Mouse (Mus musculus) retina, postnatal 1 day (tissue): ENCODE data around the gene Crym.

Source experiments
- DNase-seq: peaks from one replicate; pipeline ENCODE4 v3.0.0-alpha.2; 2012

Crym gene

DNA sequence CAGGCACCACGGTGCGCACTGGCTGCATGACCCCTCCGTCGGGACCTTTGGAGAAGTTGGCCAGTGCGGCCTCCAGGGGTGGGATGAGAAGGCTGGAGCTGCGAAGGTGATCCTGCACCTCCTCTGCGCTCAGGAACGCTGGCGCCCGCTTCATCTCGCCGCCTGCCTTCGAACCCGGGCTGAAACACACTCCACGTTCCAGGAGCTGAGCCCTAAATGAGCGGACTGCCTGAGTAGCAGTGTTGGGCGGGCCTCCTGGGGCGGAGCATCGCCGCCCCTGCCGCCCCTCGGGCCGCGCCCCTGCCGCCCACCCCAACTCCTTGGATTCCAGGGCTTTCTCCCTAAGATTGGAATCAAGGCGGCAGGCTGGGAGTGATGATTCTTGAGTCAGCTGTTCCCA, at the start of gene Crym:
Crym (minus strand) TSS at position 341 of the 400 bp plus-strand sequence.
- peak; percentile 71 for DNase-seq

DNA sequence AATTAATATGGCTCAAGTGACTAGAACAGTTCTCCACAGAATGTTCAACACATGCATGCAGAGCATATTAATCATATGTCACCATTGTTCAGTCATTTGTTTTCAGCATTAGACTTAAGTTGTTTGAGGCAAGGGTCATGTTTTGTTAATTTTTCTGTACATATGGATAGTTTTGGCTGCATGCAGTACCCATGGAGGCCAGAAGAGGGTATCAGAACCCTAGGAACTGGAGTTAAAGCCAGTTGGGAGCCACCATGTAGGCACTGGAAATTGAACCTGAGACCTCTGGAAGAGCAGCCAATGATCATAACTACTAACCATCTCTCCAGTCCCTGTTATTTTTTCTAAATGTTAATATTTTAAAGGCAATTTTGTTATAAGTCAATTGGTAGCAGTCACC, 39.2 kb upstream of the Crym start:
- peak; percentile 12 for DNase-seq

DNA sequence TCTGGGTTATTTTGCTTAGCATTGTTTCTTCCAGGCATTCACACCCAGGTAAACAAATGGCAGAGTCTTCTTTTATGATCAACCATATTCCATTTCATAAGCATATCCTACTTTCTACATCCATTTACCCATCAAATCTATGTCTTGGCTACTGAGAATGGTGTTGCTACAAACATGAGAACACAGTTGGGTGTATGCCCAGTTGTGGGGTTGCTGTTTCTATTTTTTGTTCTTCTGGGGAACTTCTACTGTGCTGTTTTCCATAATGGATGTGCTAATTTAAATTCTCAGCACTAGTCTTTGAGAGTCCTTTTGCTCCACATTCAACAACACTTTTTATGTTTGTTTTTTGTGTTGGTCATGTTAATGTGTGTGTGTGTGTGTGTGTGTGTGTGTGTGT, 26.6 kb upstream of the Crym start:
- no peak for DNase-seq

DNA sequence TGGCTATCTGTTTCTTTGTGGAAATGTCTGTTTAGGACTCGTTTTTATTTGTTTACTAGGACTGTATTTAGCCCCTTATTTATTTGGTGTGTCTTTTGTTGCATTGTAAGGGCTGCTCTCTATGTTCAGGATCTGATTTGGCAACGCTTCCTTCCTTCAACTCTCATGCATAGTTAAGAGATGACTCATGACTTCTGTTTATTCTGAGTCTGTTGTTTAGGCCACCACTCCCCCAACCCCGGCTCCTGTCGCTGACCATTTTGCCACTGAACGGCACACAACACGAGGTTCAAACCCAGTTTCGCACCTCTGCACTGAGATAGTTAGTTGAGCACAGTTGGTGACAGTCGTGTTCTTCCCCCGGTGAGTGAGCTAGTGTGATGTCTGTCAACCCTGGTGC, 4.1 kb upstream of the Crym start:
- DNase-seq: no peak

DNA sequence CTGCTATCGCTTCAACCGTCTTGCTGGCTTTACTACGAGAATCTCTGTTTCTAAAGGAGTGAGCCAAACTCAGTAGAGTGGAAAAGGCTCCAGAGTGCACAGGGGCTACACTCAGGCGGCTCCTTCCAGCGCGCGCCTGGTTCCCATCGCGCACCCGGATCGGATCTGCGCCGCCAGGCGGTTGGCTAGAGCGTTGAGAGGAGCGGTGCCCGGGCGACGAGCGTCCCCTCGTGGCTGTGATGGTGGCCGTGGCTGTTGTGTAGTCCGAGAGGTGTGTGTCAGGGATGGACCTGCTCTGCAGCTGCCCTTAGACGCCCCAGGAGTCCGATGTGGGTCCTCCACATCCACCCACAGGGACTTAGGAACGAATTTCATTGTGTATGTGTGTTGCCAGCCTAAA, 1.9 kb upstream of the Crym start, which contains the start of gene Abca14:
Abca14 (plus strand) TSS at position 173 of the 400 bp plus-strand sequence.
- DNase-seq: peak; percentile 88

DNA sequence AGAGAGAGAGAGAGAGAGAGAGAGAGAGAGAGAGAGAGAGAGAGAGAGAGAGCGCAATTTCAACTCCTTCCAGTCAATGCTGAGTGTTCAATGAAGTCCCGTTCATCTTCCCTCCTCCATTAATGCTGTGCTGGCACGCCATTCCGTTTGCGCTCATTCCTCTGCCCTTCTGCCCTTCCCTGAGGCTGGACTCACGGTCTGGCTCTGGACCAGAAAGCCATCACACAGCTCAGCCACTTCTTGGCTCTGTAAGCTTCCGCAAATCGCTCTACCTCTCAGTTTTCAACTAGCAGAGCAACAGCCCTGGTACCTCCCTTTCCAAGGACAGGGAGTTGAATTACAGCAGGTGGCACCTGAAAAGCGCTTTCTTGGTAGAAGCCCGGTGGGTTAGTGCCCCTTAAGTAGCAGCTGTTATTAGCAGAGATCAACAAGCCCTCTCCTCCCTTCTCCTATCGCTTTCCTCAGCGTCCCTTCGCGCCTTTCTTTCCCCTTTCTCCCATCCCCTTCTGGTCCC, 623 bp downstream of the Crym start:
- DNase-seq: peak; percentile 55

DNA sequence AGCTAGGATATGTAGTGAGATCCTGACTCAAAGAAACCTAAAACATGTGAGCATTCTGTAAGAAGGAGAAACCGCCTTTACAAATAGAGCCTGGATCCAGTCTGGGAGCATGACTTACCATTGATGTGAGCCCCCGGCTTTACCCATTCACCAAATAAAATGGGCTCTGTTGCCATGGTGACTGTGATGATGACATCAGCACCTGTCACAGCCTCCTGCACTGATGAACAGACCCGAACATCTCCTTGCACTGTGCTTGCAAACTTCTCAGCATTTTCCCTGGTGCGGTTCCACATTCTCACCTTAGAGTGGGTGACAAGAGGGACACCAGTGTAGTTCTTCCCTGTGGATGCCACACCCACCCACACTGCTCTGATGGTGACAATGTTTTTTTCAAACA, 6.7 kb downstream of the Crym start:
- no peak for DNase-seq

DNA sequence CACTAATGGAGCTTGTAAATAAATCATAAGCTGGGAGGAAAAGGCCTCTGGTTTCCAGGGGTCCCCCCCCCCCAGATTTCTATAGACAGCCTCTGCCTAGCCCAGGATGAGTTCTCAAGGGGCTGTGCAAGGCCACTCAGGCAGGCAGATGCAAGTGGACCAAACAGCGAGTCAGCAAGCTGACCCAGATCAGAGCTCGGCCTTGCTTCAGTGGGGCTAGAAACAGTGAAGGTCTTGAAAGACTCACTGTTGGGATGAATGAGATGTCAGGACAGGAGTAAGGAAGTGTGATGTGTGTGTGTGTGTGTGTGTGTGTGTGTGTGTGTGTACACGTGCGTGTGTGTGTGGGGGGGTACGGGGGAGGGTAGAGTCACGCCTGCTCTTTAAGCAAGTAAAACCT, 9.1 kb downstream of the Crym start:
- peak; percentile 18 for DNase-seq

DNA sequence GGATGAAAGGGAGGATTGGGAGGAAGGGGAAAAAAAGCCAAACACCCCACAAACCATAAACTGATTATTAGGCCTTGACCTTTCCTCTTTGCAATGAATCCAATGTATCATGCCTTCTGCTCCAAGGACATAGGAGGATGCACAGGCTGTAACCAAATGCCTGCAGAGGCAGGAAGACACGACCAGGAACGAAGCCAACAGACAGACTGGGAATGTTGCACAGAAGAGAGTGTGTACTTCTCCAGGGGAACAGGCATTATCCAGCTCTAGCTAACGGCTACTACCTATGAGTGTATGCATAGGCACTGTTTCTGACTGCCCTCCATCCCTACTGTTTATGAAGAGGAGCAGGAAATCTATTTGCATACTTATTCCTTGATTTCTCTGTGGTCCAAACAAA, 9.7 kb downstream of the Crym start:
- DNase-seq: no peak

DNA sequence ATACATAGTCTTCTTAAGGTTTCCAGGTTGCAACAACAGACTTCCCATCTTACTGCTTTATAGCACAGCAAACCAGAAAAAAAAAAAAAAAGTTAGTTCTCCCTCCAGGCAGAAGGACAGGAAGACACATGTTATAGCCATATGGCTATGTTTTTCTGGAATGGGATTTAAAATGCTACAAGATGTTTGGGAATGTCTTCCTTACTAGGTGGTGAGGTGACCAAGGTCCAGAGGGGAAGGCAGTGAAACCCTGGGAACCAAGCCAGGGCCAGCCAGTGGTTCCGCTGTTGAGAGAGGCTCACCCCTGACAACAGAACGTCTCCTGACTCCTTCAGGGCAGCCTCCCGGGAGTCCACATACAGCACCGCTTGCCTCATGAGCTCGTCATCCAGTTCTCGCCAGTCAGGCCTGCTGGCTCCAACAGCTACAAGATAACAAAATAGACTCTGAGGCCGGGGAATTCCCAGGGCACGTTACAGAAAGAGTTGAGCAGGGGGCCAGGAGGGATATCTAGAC, 11.7 kb downstream of the Crym start:
- DNase-seq: no peak

DNA sequence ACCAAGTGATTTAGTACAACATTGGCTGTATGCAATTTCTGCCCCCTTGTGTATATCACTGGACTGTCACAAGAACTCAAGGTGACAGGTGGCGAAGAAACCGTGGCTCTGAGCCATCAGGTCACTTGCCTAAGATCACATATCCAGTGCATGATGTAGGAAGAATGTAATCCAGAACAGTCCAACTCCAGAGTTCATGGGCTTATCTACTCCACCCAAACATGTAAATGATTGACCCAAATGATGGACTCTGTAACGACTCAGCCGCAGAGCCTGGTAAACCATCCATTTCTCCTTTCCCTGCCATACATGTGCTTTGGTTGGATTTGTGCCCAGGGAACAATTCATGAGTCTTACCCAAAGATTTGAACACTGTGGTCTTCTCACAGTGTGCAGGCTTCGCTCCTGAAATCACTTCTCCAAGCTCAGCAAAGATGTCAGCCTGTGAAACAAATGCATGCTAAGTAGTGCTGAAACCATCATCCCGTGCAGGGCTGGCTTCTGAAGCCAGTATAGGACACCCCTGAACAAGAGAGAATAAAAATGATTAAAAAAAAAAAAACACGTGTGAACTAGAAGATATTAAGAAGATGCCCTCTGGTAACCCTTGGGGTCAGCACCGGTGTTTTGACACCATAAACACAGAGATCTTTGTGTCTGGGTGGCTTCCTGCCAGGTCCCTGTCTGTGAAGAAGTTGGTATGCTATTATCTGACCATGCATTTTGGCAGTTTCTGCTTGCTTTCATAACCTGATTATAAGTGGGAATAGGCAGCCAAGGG, 12.4 kb downstream of the Crym start:
- peak; percentile 27 for DNase-seq

DNA sequence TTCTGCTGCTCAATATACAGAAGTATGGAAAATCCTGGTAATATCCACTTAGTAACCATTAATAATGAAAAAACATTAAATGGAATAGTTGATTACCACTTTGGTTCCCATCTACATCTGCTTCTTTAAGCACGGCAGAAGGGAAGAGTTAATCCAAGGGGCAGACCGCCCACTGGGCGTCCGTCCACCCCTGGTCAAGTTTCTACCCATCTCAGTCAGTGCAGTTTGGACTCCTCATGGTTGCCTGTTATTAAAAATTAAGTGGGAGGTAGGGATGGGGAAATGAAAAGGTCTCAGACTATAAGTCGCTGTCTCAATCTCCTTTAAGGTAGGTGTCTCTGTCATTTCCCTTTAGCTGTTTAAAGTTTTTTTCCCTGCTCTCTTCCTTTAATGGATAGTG, 13.0 kb downstream of the Crym start:
- no peak for DNase-seq

DNA sequence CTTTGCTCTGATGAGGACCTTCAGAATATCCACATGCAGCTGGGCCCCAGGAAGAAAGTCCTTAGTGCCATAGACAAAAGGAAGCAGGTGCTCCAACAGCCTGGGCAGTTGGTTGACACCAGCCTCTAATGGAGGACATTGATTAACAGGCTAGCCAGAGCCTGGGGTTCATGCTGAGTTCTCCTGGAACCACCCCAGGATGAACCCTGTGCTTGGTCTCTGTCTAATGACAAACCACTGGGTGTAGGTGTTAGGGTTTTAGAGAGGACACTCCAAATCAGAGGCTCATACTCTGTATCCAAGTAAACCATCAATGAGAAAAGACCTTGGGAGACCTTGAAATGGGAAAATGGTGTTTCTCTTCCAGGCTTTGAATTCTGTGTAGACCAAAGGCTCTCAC, 19.0 kb downstream of the Crym start:
- no peak for DNase-seq

DNA sequence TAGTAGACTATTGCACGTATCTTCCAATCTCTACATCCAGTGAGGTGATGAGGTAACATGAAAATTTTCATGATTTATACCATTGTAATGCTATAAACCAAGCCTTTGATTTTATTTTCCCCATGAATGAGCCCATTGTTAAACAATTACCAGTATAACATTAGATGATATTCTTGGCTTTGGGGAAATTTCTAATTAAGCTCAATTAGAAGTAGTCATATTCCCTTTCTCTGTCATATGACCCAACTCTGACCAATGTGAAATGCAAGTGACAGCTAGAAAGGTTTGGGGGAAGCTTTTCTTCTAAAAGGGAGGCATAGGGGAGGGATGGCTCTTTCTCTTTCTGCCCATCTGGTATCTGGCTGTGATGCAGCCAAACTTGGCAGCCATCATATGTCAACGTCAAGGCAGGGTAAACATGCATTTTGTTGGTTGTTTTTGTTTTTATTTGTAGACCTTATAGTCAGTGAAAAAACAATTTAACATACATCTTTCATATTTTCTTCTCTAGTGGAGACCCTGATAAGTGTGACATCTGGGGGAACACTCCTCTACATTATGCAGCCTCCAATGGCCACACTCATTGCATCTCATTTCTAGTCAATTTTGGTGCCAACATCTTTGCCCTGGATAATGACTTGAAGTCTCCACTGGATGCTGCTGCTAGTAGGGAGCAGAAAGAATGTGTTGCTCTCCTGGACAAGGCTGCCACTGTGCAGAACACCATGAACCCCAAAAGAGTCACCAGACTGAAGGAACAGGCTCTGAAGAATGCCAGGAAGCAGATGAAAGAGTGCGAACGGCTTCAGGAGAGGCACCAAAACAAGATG, 20.3 kb downstream of the Crym start:
- DNase-seq: peak; percentile 51

DNA sequence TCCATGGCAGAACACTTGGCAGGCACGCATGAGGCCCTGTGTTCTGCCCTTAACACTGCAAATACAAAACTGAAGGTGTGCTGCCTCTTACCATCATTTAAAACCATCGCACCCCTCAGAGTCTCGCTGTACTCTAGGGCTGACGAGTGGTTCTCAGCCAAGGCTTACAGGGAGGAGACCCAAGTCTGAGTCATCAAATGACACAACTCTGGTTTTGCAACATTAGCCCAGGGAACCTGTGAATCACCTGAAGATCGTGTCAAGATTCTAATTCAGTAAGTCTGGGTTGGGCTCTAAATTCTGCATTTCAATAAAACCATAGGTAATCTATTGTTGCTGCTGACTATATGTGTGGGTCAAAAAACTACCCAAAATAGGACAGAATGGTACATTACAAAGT, 21.4 kb downstream of the Crym start:
- no peak for DNase-seq

DNA sequence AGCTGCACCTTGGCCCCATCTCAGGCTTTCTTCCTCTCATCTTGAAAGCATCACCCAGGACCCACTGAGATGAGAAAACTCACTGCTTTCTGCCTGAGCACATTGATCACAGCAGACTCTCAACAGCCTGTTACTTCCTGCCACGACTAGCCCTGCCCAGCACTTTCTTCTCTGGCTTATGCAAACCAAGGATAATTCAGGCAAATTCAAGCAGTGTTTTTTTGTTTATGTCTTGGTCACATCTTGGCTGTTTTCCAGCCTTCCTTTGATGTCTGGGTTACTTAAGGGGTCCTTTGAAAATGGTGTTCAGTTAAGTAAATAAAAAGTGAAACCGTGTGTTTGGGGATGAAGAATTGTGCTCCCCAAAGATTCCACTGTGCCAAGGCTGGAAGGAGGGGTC, 23.0 kb downstream of the Crym start:
- no peak for DNase-seq

DNA sequence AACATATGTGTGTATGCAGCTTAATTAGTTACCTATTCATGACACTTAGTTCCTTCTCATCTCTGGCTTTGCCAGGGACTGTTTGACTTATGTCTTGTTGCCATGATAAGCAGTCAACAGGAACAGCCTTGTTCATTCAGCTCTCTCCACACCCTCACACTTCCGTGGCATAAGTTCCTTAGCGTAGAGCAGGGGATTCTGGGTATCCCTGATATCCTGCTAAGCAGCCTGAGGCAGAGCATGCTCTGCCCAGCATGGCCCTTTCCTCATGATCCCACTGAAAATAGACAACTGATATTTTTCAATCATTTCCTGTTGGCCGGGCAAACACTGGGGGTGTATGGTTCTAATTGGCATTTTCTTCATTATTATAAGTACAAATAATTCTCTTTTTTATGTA, 24.3 kb downstream of the Crym start:
- no peak for DNase-seq

DNA sequence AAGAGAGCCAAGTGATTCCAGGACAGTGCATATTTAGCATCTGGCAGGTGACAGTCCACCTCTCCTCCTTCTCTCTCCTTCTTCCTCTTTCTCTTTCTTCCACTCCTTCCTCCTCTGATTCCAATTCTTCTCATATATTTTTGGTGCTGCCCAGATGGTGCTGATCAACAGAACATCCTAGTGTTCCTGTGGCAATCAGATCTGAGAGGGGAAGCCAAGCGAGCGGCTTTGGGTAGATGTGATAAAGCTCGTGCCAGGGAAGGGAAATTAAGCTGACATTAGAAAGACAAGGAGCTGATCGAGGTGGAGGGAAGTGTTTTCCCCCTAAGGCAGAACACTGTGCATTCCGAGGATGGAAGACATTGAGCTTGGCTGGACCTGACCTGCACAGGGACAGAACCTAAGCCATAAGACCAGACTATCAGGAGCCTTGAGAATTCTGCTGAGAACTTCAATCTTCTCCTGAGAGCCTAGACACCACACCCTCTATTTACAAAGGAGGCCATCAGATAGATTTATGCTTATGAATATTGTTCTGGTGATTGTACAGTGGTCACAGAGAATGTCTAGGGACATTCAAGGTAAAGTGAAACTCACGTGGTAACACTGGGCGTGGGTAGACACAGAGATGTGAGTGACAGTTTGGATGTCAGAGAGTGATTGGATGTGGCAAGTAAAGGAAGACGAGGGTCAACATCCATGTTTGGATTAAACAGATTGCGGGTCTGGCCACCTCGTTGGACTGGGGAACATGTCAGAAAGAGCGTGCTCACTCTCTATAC, 27.0 kb downstream of the Crym start:
- DNase-seq: no peak

DNA sequence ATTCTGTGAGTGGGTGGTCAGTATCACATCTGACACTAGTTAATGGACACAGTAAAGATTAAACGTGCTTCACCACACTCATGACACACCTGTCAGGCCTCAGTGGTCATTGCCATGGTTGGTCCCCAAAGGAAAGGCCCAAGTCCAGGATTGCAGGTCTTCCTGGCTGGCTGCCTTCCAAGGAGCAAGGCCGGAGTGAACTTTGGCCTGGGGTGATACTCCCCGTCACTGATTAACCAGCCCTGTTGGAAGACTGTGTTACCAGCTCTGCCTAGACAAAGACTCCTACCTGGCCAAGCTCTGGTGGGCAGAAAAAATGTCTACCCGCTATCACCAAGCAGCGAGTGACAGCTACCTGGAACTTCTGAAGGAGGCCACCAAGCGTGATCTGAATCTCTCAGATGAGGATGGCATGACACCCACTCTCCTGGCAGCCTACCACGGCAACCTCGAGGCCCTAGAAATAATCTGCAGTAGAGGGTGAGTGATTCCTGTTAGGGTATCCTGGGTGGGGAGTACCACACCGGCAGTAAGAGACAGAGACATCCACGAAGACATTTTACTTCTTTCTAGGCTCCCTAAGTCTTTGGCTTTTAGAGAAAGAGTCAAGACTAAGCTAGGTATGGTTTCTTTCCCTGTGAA, 28.2 kb downstream of the Crym start, which contains the start of gene Anks4b:
Anks4b (plus strand) TSS at position 256 of the 642 bp plus-strand sequence.
- no peak for DNase-seq

DNA sequence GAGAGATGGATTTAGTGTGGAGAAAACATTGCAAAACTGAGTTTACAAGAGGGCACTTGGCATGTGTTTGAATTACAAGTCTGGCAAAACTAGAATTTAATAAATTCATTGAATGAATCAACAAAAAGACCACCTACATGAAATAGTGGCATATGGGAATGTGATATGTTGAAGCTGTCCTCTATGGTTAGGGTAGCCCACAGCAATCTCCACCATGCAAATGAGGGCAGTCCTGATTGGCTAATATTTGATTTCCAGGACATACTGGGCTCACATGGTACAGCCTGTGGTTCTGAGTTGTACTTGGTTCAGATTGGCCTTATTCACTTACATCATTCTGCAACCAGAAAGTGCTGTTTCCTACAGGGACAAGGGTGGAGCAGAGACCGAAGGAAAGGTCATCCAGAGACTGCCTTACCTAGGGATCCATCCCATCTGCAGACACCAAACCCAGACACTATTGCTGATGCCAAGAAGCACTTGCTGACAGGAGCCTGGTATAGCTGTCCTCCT, 29.7 kb downstream of the Crym start:
- no peak for DNase-seq

DNA sequence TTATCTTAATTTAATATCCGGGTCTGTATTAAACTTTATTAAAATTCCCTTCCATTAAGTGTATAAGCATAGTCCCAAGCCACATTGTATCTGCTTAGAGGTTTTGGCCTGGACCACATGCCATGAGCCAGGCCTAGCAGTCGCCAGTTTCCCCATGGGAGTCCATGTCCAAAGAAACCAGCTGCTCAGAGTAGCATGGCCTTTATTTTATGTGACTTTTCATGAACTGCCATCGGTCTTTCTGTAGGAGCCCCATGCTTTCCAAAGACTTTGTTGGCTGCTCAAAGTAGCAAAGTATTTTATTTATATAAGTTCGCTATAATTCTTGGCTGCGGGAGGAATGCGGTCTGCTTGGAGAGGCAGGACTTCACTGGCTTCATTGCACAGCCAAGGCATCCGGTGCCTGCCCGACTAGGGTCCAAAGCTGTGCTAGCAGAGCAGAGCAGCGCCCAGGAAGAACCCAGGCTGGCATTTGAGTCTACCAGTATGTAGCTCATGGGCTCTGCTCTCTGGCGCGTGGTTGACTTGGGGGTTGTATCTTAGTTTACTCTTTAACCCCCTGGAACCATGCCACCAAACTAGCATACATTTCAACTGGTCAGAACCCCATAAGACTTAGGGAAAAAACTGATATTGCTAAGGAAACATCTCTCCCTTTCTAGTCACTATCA, 38.2 kb downstream of the Crym start:
- DNase-seq: no peak
